Comparison of ENCODE assay signal across 24 mouse cellular contexts in the genomic region with DNA sequence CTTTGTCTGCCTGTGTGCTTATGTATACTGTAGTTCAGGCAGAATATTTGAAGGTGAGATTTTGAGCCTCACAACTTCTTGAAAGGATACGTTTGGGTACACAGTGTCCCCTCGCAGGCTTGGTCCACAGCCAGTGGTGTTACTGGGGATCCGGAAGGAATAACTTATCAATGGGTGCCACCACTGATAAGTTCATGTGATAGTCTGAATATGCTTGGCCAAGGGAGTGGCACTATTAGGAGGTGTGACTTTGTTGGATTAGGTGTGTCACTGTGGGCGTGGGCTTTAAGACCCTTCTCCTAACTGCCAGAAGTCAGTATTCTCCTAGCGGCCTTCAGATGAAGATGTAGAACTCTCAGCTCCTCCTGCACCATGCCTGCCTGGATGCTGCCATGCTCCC. TPM values are rescaled to one million over a fixed set of nuclear protein-coding genes. Genes with fewer than 3 reads are reported as not detected.
DNase-seq lines count a peak whose midpoint lies in the region; ATAC-seq and TF ChIP-seq lines count a peak whose summit lies in the region.
"Had no signal": no experiment of that assay in that cellular context is flagged by ENCODE, and none has a peak within 500 bp of the region (broad histone marks: within the 10 kb centered on the region; RNA-seq: fewer than 3 reads in every experiment).

No protein-coding gene starts in this region.

- H3K27ac ChIP-seq in MEL (ENCODE audit: control insufficient read depth, low read depth, low read length) = peak overlapping the region; percentile 84
- peak overlapping the region; percentile 94 for H3K27ac ChIP-seq in liver, postnatal 0 days (ENCODE audit: low read depth)
- H3K27ac ChIP-seq: forebrain, embryonic 15.5 days; hindbrain, embryonic 13.5 days; kidney, postnatal 0 days; left cerebral cortex, adult 2 months; midbrain, embryonic 15.5 days had no signal

- H3K79me2 ChIP-seq in MEL (ENCODE audit: control insufficient read depth, insufficient read depth, low read length, poor library complexity) = peaks cover 3% of the 10 kb centered on the region; the same call in 1 of the 2 replicates

- peak; percentile 79 to 83 for TF ChIP-seq EP300 in MEL (IDR thresholded peaks at IDR 0.05; ENCODE audit: low read depth in 1 of 2, low read length in 2 of 2)
- TF ChIP-seq EP300 in liver, postnatal 0 days (IDR thresholded peaks at IDR 0.05; ENCODE audit: low read depth) = peak; percentile 94

- H3K4me2 ChIP-seq in liver, postnatal 0 days (ENCODE audit: low read depth, low read length) = peak overlapping the region; percentile 72
- H3K4me2 ChIP-seq: forebrain, embryonic 15.5 days; hindbrain, embryonic 13.5 days; midbrain, embryonic 15.5 days had no signal

- TF ChIP-seq RAD21 in MEL (IDR thresholded peaks at IDR 0.05; ENCODE audit: low read depth, low read length) = no peak

- H3K4me1 ChIP-seq in MEL (ENCODE audit: control insufficient read depth in 1 of 2, insufficient read depth in 2 of 2, low read length in 2 of 2) = peaks cover 4 to 29% of the 10 kb centered on the region in 2 experiments
- H3K4me1 ChIP-seq in liver, postnatal 0 days (ENCODE audit: insufficient read depth) = peaks cover 14% of the 10 kb centered on the region
- H3K4me1 ChIP-seq: forebrain, embryonic 15.5 days; hindbrain, embryonic 13.5 days; midbrain, embryonic 15.5 days had no signal

- H3K4me3 ChIP-seq in MEL (ENCODE audit: control insufficient read depth in 1 of 2, insufficient read depth in 1 of 2, low read depth in 2 of 2, low read length in 2 of 2) = peak overlapping the region; percentile 38 to 71
- peak overlapping the region; percentile 51 for H3K4me3 ChIP-seq in liver, postnatal 0 days (ENCODE audit: low read depth, low read length)
- H3K4me3 ChIP-seq: forebrain, embryonic 15.5 days; hindbrain, embryonic 13.5 days; left cerebral cortex, adult 2 months; megakaryocyte, embryonic 14.5 days; midbrain, embryonic 15.5 days; myocyte had no signal

- 60% methylated on average over 5 of the region's 5 CpGs for WGBS in liver, postnatal 0 days (ENCODE audit: insufficient replicate concordance)

- H3K36me3 ChIP-seq in MEL (ENCODE audit: control insufficient read depth in 1 of 2, insufficient read depth in 2 of 2, low read length in 2 of 2) = peaks cover 0 to 25% of the 10 kb centered on the region in 2 experiments; a peak in 2 of 4 replicates
- H3K36me3 ChIP-seq in liver, postnatal 0 days (replicated peaks; ENCODE audit: insufficient read depth, low read length) = no peaks in the 10 kb centered on the region
- H3K36me3 ChIP-seq: forebrain, embryonic 15.5 days; hindbrain, embryonic 13.5 days; midbrain, embryonic 15.5 days had no signal

- no peaks in the 10 kb centered on the region for H3K9me3 ChIP-seq in MEL (replicated peaks; ENCODE audit: insufficient read depth, low read length)
- no peaks in the 10 kb centered on the region for H3K9me3 ChIP-seq in liver, postnatal 0 days (ENCODE audit: low read length)
- H3K9me3 ChIP-seq: forebrain, embryonic 15.5 days; hindbrain, embryonic 13.5 days; midbrain, embryonic 15.5 days had no signal

- TF ChIP-seq POLR2A in MEL (IDR thresholded peaks at IDR 0.05; ENCODE audit: control insufficient read depth in 1 of 2, insufficient read depth in 1 of 2, low read depth in 1 of 2, low read length in 2 of 2, poor library complexity in 1 of 2) = peak in 1 of 2 experiments; percentile 50; a peak in 1 of 4 replicates

- H3K9ac ChIP-seq in MEL (ENCODE audit: control insufficient read depth, low read depth, low read length, poor library complexity, severe bottlenecking) = peak overlapping the region; percentile 51
- H3K9ac ChIP-seq in liver, postnatal 0 days (replicated peaks) = peak overlapping the region; percentile 27
- H3K9ac ChIP-seq: forebrain, embryonic 15.5 days; hindbrain, embryonic 13.5 days; midbrain, embryonic 15.5 days had no signal

- peak; percentile 67 for ATAC-seq in liver, postnatal 0 days
- ATAC-seq: forebrain, embryonic 15.5 days; midbrain, embryonic 15.5 days had no signal

- H3K27me3 ChIP-seq in MEL (ENCODE audit: control insufficient read depth in 1 of 2, insufficient read depth in 2 of 2, low read length in 2 of 2) = no peaks in the 10 kb centered on the region
- no peaks in the 10 kb centered on the region for H3K27me3 ChIP-seq in liver, postnatal 0 days (ENCODE audit: insufficient read depth, low read length)
- H3K27me3 ChIP-seq: forebrain, embryonic 15.5 days; hindbrain, embryonic 13.5 days; megakaryocyte, embryonic 14.5 days; midbrain, embryonic 15.5 days had no signal

- no peak for DNase-seq in MEL (ENCODE audit: low read depth, low spot score)
- peak; percentile 64 for DNase-seq in c-Kit-negative CD71-positive TER-119-positive erythroid progenitor cells, embryonic 14.5 days (ENCODE audit: low read depth, low spot score)
- peak; percentile 70 for DNase-seq in liver
- peak; percentile 60 for DNase-seq in liver, postnatal 0 days
- DNase-seq in kidney, postnatal 10 days = no peak
- DNase-seq in kidney, postnatal 25 days = no peak
- no peak for DNase-seq in right cerebral cortex, postnatal 4 days
- DNase-seq in kidney, adult 18-20 months = no peak
- DNase-seq: adrenal gland, adult 2 months; B cell, adult 2 months; cerebellum, adult 11-12 months; gastrocnemius, postnatal 25 days; heart, postnatal 14 days; left cerebral cortex, postnatal 4 days; lung, postnatal 14 days; right cerebral cortex, postnatal 25 days; thymus, postnatal 36 days had no signal

- no peak for TF ChIP-seq CTCF in MEL (IDR thresholded peaks at IDR 0.05 in 2 of 3, conservative IDR thresholded peaks at IDR 0.05 in 1 of 3; ENCODE audit: control insufficient read depth in 1 of 3, insufficient read depth in 1 of 3, low read depth in 2 of 3, low read length in 3 of 3, poor library complexity in 1 of 3, severe bottlenecking in 1 of 3)
- TF ChIP-seq CTCF in liver, postnatal 0 days (IDR thresholded peaks at IDR 0.05; ENCODE audit: low read depth) = no peak

TF ChIP-seq in MEL, 35 proteins besides CTCF, POLR2A, EP300 and RAD21:
- TF ChIP-seq JUND (IDR thresholded peaks at IDR 0.05; ENCODE audit: low read depth, low read length) = no peak
- no peak for TF ChIP-seq CHD1 (IDR thresholded peaks at IDR 0.05; ENCODE audit: low read depth, low read length)
- no peak for TF ChIP-seq ZNF384 (IDR thresholded peaks at IDR 0.05; ENCODE audit: low read depth, low read length)
- no peak; the same call in 1 of the 2 replicates for TF ChIP-seq SIN3A (IDR thresholded peaks at IDR 0.05; ENCODE audit: low read length)
- no peak for TF ChIP-seq MAFK (IDR thresholded peaks at IDR 0.05; ENCODE audit: borderline replicate concordance, low read depth, low read length)
- TF ChIP-seq NRF1 (IDR thresholded peaks at IDR 0.05; ENCODE audit: insufficient read depth, low read depth, low read length, poor library complexity, severe bottlenecking) = no peak
- no peak; the same call in 1 of the 2 replicates for TF ChIP-seq TBP (IDR thresholded peaks at IDR 0.05; ENCODE audit: low read depth, low read length)
- no peak for TF ChIP-seq SMC3 (IDR thresholded peaks at IDR 0.05; ENCODE audit: low read depth, low read length)
- peak; percentile 71 for TF ChIP-seq ETS1 (IDR thresholded peaks at IDR 0.05; ENCODE audit: low read depth, low read length)
- TF ChIP-seq E2F4 (IDR thresholded peaks at IDR 0.05; ENCODE audit: borderline replicate concordance, low read depth, low read length) = no peak
- TF ChIP-seq POLR2AphosphoS5 (IDR thresholded peaks at IDR 0.05; ENCODE audit: borderline replicate concordance, low read depth, low read length) = no peak
- TF ChIP-seq ZC3H11A (IDR thresholded peaks at IDR 0.05; ENCODE audit: low read depth, low read length) = no peak
- TF ChIP-seq GATA1 (IDR thresholded peaks at IDR 0.05; ENCODE audit: low read depth, low read length) = peak; percentile 85
- peak; percentile 44; the same call in 1 of the 2 replicates for TF ChIP-seq ELF1 (IDR thresholded peaks at IDR 0.05; ENCODE audit: low read depth, low read length)
- TF ChIP-seq MAZ (IDR thresholded peaks at IDR 0.05; ENCODE audit: low read depth, low read length) = no peak
- TF ChIP-seq HCFC1 (IDR thresholded peaks at IDR 0.05; ENCODE audit: low read depth, low read length) = no peak
- peak; percentile 65 for TF ChIP-seq TCF12 (IDR thresholded peaks at IDR 0.05; ENCODE audit: low read depth, low read length)

RNA-seq across cellular contexts. Expression of gene Dnajb12, which starts 6.2 kb away (rescaled TPM):
- total RNA-seq in MEL (2012; rRNA removed) = 13.3 and 17.2 TPM in 2 replicates
- 100 to 1,000 TPM in 1 of 2 experiments, 10 to 100 TPM in 1; 41.7 to 217 TPM for polyA plus RNA-seq in MEL (2012; ENCODE audit: insufficient read depth in 1 of 2, insufficient read length in 2 of 2, low read depth in 1 of 2, low replicate concordance in 2 of 2, missing spikeins in 1 of 2)
- 15.5 and 17.0 TPM in 2 replicates for polyA plus RNA-seq in liver, postnatal 0 days (2015; fragmentation: Nextera tagmentation; extraction: Ambion mirVana)

Comparison
In these comparisons a context has a peak if more than half of its experiments do, and no peak if none do; other contexts are left out.
1. DNase-seq: peak in c-Kit-negative CD71-positive TER-119-positive erythroid progenitor cells, embryonic 14.5 days (single experiment), liver (single experiment) and liver, postnatal 0 days (single experiment); none in MEL (single experiment), kidney, postnatal 10 days (single experiment), kidney, postnatal 25 days (0 of 2), right cerebral cortex, postnatal 4 days (single experiment) and kidney, adult 18-20 months (single experiment).